Mouse (Mus musculus) liver, embryonic 14.5 days (tissue): ENCODE measurements around the gene Cdkl4.

ENCODE experiments used
- CTCF ChIP-seq: IDR thresholded peaks from 2 replicates; pipeline ENCODE4 v1.5.1; 2016; ENCODE audit warnings: antibody characterized with exemption, low read depth, control low read depth
- EP300 ChIP-seq: IDR thresholded peaks from 2 replicates; pipeline ENCODE4 v1.6.1; 2016; ENCODE audit warnings: antibody characterized with exemption, low read depth

- TF ChIP-seq CTCF (no peak), EP300 (no peak)
These were observed 42.0 kb downstream of the Cdkl4 start for GRCm38 (mm10) chr17:80535633-80536032.
